Mouse (Mus musculus): Measurements from ENCODE around the gene Lrrc73.

GRCm38 (mm10) chr17:46268026-46268720 is 14.8 kb downstream of the Lrrc73 start:
- TF ChIP-seq POLR2A (IDR thresholded peaks at IDR 0.05; ENCODE audit: extremely low read depth, insufficient read depth, low read length) (no peak), CTCF (IDR thresholded peaks at IDR 0.05; ENCODE audit: low read depth, low read length) (no peak)

All from liver, adult 2 months (tissue).